Mouse (Mus musculus) MEL (cell line): ENCODE data around the gene Apmap. TPM values are rescaled to one million over a fixed set of nuclear protein-coding genes. Genes with fewer than 3 reads are reported as not detected.

Experiments
- DNase-seq: peaks from one replicate; pipeline ENCODE4 v3.0.0; 2011; ENCODE audit warnings: low read depth, low spot score
- H3K27ac ChIP-seq: 2 replicates; pipeline ENCODE4 v1.5.1; 2012; ENCODE audit warnings: low read depth, mild to moderate bottlenecking, control low read depth, low read length, moderate library complexity; ENCODE audit not compliant: control insufficient read depth
- H3K27me3 ChIP-seq, 2 experiments: fragments of 150-350 bp in 1 of 2; sonication (generic) in 1 of 2; 2 replicates each; pipeline ENCODE4 v1.6.1; 2012; ENCODE audit warnings: low read length in 2 of 2, mild to moderate bottlenecking in 2 of 2, improper control_type of control experiment in 1 of 2, moderate library complexity in 1 of 2; ENCODE audit not compliant: insufficient read depth in 2 of 2, control insufficient read depth in 1 of 2
- H3K36me3 ChIP-seq, 2 experiments: 2 replicates each; pipeline ENCODE4 v1.6.1; 2012 to 2014; ENCODE audit warnings: low read length in 2 of 2, improper control_type of control experiment in 1 of 2, inconsistent platforms in 1 of 2, mild to moderate bottlenecking in 1 of 2; ENCODE audit not compliant: insufficient read depth in 2 of 2, control insufficient read depth in 1 of 2
- H3K4me1 ChIP-seq, 2 experiments: fragments of 150-350 bp in 1 of 2; sonication (generic) in 1 of 2; 2 replicates each; pipeline ENCODE4 v1.6.1; 2012; ENCODE audit warnings: low read length in 2 of 2, improper control_type of control experiment in 1 of 2, mild to moderate bottlenecking in 1 of 2; ENCODE audit not compliant: insufficient read depth in 2 of 2, control insufficient read depth in 1 of 2
- H3K4me3 ChIP-seq, 2 experiments: fragments of 150-350 bp in 1 of 2; sonication (generic) in 1 of 2; 2 replicates each; pipeline ENCODE4 v1.5.1; 2012; ENCODE audit warnings: low read depth in 2 of 2, low read length in 2 of 2, mild to moderate bottlenecking in 2 of 2, moderate library complexity in 2 of 2, control low read depth in 1 of 2, improper control_type of control experiment in 1 of 2; ENCODE audit not compliant: control insufficient read depth in 1 of 2, insufficient read depth in 1 of 2
- H3K79me2 ChIP-seq: 2 replicates; pipeline ENCODE4 v1.6.1; 2012; ENCODE audit warnings: mild to moderate bottlenecking, low read length, moderate library complexity; ENCODE audit not compliant: control insufficient read depth, poor library complexity, insufficient read depth
- H3K9ac ChIP-seq: 2 replicates; pipeline ENCODE4 v1.6.1; 2012; ENCODE audit warnings: low read depth, mild to moderate bottlenecking, control low read depth, low read length, moderate library complexity; ENCODE audit not compliant: control insufficient read depth, poor library complexity, severe bottlenecking
- H3K9me3 ChIP-seq: fragments of 150-350 bp; sonication (generic); replicated peaks from 2 replicates; pipeline ENCODE4 v1.6.1; 2012; ENCODE audit warnings: mild to moderate bottlenecking, low read length, improper control_type of control experiment, moderate library complexity; ENCODE audit not compliant: insufficient read depth
- BHLHE40 ChIP-seq: IDR thresholded peaks from 2 replicates; pipeline ENCODE4 v1.6.1; 2012; ENCODE audit warnings: low read depth, mild to moderate bottlenecking, inconsistent platforms, low read length, improper control_type of control experiment, borderline replicate concordance
- CTCF ChIP-seq, 3 experiments: IDR thresholded peaks in 2 of 3; conservative IDR thresholded peaks in 1 of 3; 2 replicates each; pipeline ENCODE4 v1.5.1; 2011 to 2012; ENCODE audit warnings: low read length in 3 of 3, low read depth in 2 of 3, mild to moderate bottlenecking in 2 of 3, improper control_type of control experiment in 1 of 3, inconsistent platforms in 1 of 3, mixed read lengths in 1 of 3, moderate library complexity in 1 of 3; ENCODE audit not compliant: control insufficient read depth in 1 of 3, insufficient read depth in 1 of 3, poor library complexity in 1 of 3, severe bottlenecking in 1 of 3
- ELF1 ChIP-seq: IDR thresholded peaks from 2 replicates; pipeline ENCODE4 v1.6.1; 2014; ENCODE audit warnings: low read depth, mild to moderate bottlenecking, inconsistent platforms, low read length, improper control_type of control experiment, moderate library complexity
- ETS1 ChIP-seq: IDR thresholded peaks from 2 replicates; pipeline ENCODE4 v1.6.1; 2012; ENCODE audit warnings: low read depth, mild to moderate bottlenecking, inconsistent platforms, low read length, improper control_type of control experiment, moderate library complexity
- GABPA ChIP-seq: IDR thresholded peaks from 2 replicates; pipeline ENCODE4 v1.6.1; 2012; ENCODE audit warnings: low read depth, mild to moderate bottlenecking, inconsistent platforms, low read length, improper control_type of control experiment, moderate library complexity
- GATA1 ChIP-seq: IDR thresholded peaks from 2 replicates; pipeline ENCODE4 v1.6.1; 2011; ENCODE audit warnings: low read depth, low read length, improper control_type of control experiment
- KAT2A ChIP-seq: conservative IDR thresholded peaks from 2 replicates; pipeline ENCODE4 v1.6.1; 2012; ENCODE audit warnings: low read depth, low read length, improper control_type of control experiment, inconsistent platforms
- MAFK ChIP-seq: IDR thresholded peaks from 2 replicates; pipeline ENCODE4 v1.6.1; 2011; ENCODE audit warnings: low read depth, mild to moderate bottlenecking, low read length, improper control_type of control experiment, borderline replicate concordance
- MAX ChIP-seq: IDR thresholded peaks from 2 replicates; pipeline ENCODE4 v1.6.1; 2011; ENCODE audit warnings: low read length, improper control_type of control experiment
- MAZ ChIP-seq: IDR thresholded peaks from 2 replicates; pipeline ENCODE4 v1.6.1; 2012; ENCODE audit warnings: low read depth, mild to moderate bottlenecking, inconsistent platforms, low read length, improper control_type of control experiment
- MEF2A ChIP-seq: IDR thresholded peaks from 2 replicates; pipeline ENCODE4 v1.6.1; 2014; ENCODE audit warnings: low read depth, mild to moderate bottlenecking, inconsistent platforms, low read length, improper control_type of control experiment; ENCODE audit not compliant: poor library complexity, insufficient replicate concordance, severe bottlenecking; ENCODE audit errors: extremely low read depth
- MXI1 ChIP-seq: IDR thresholded peaks from 2 replicates; pipeline ENCODE4 v1.6.1; 2011; ENCODE audit warnings: mild to moderate bottlenecking, low read depth, low read length, improper control_type of control experiment
- MYB ChIP-seq: IDR thresholded peaks from 2 replicates; pipeline ENCODE4 v1.6.1; 2011; ENCODE audit warnings: mild to moderate bottlenecking, low read depth, low read length, improper control_type of control experiment
- POLR2A ChIP-seq, 2 experiments: IDR thresholded peaks; 2 replicates each; pipeline ENCODE4 v1.6.1; 2011 to 2012; ENCODE audit warnings: low read length in 2 of 2, mild to moderate bottlenecking in 2 of 2, control low read depth in 1 of 2, improper control_type of control experiment in 1 of 2, low read depth in 1 of 2, moderate library complexity in 1 of 2; ENCODE audit not compliant: control insufficient read depth in 1 of 2, insufficient read depth in 1 of 2, poor library complexity in 1 of 2
- RAD21 ChIP-seq: IDR thresholded peaks from 2 replicates; pipeline ENCODE4 v1.6.1; 2011; ENCODE audit warnings: mild to moderate bottlenecking, low read depth, low read length, improper control_type of control experiment
- SIN3A ChIP-seq: IDR thresholded peaks from 2 replicates; pipeline ENCODE4 v1.6.1; 2012; ENCODE audit warnings: low read length, improper control_type of control experiment, inconsistent platforms
- TBP ChIP-seq: IDR thresholded peaks from 2 replicates; pipeline ENCODE4 v1.8.0; 2011; ENCODE audit warnings: low read depth, low read length, improper control_type of control experiment
- TCF12 ChIP-seq: IDR thresholded peaks from 2 replicates; pipeline ENCODE4 v1.6.1; 2014; ENCODE audit warnings: low read depth, mild to moderate bottlenecking, inconsistent platforms, low read length, improper control_type of control experiment, moderate library complexity
- USF2 ChIP-seq, 2 experiments: IDR thresholded peaks; 2 replicates each; pipeline ENCODE4 v1.6.1; 2011 to 2012; ENCODE audit warnings: improper control_type of control experiment in 2 of 2, low read length in 2 of 2, borderline replicate concordance in 1 of 2, inconsistent platforms in 1 of 2, low read depth in 1 of 2, mild to moderate bottlenecking in 1 of 2; ENCODE audit not compliant: insufficient read depth in 1 of 2
- ZNF384 ChIP-seq: IDR thresholded peaks from 2 replicates; pipeline ENCODE4 v1.6.1; 2012; ENCODE audit warnings: low read depth, mild to moderate bottlenecking, inconsistent platforms, low read length, improper control_type of control experiment
- polyA plus RNA-seq, 2 experiments: library from polyadenylated mRNA; stranded (reverse) in 1 of 2; unstranded in 1 of 2; fragments of >175 nt in 1 of 2; fragments of >200 nt in 1 of 2; gene quantifications; 2 replicates each; pipeline versions ENCODE4 v1.2.1 to v1.2.4; 2012; ENCODE audit warnings: low replicate concordance in 2 of 2, low read depth in 1 of 2; ENCODE audit not compliant: insufficient read length in 2 of 2, insufficient read depth in 1 of 2, missing spikeins in 1 of 2
- total RNA-seq: library from RNA; depleted of rRNA; stranded (reverse); fragments of 300-350 nt; gene quantifications from 2 replicates; pipeline ENCODE4 v1.2.3, GENCODE M21; 2012

The Apmap gene
- total and polyA plus RNA-seq, 3 experiments, result 26.4 to 29.4 TPM; not detected in 1

DNA sequence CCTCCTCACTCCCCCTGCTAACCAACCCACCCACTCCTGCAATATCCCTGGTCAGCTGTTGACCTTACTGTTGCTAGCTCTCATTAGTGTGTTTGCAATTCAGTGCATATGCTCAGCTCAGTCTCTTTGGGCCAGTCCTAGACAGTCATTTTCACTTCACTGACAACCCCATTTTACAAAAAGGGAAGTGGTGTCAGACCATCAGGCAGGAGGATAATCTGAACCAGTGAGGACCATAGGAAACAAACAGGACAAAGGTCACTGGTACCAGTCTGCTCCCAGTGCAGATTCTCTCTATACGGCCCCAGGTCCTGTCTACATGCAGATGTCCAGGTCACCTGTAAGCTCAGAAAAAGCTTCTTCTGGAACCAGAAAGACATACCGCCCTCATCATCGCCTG, 47.7 kb upstream of the Apmap start:
- no peak overlapping the region for H3K27ac ChIP-seq
- DNase-seq, result peak; percentile 17
- H3K9ac ChIP-seq, result no peak overlapping the region
- no peak for TF ChIP-seq TBP
- no peak for TF ChIP-seq GABPA
- TF ChIP-seq CTCF (IDR thresholded peaks at IDR 0.05 in 2 of 3, conservative IDR thresholded peaks at IDR 0.05 in 1 of 3; ENCODE audit: control insufficient read depth in 1 of 3, insufficient read depth in 1 of 3, low read depth in 2 of 3, low read length in 3 of 3, poor library complexity in 1 of 3, severe bottlenecking in 1 of 3), result no peak
- TF ChIP-seq MEF2A, result no peak
- no peak for TF ChIP-seq MYB
- TF ChIP-seq TCF12, result no peak
- no peak for TF ChIP-seq MAFK
- no peak for TF ChIP-seq KAT2A
- no peak for TF ChIP-seq MAZ
- no peak for TF ChIP-seq BHLHE40
- no peak for TF ChIP-seq MXI1
- TF ChIP-seq RAD21, result no peak
- TF ChIP-seq ETS1, result no peak
- no peak for TF ChIP-seq MAX
- no peak for TF ChIP-seq ELF1
- no peak for TF ChIP-seq ZNF384
- TF ChIP-seq SIN3A, result no peak
- no peak for TF ChIP-seq GATA1
- TF ChIP-seq USF2 (IDR thresholded peaks at IDR 0.05; ENCODE audit: borderline replicate concordance in 1 of 2, insufficient read depth in 1 of 2, low read depth in 1 of 2, low read length in 2 of 2), result no peak
- H3K9me3 ChIP-seq, result no peaks in the 10 kb centered on the region
- no peaks in the 10 kb centered on the region for H3K27me3 ChIP-seq
- no peak overlapping the region for H3K4me3 ChIP-seq
- H3K4me1 ChIP-seq, result no peaks in the 10 kb centered on the region
- H3K36me3 ChIP-seq, result no peaks in the 10 kb centered on the region
- H3K79me2 ChIP-seq, result no peaks in the 10 kb centered on the region

DNA sequence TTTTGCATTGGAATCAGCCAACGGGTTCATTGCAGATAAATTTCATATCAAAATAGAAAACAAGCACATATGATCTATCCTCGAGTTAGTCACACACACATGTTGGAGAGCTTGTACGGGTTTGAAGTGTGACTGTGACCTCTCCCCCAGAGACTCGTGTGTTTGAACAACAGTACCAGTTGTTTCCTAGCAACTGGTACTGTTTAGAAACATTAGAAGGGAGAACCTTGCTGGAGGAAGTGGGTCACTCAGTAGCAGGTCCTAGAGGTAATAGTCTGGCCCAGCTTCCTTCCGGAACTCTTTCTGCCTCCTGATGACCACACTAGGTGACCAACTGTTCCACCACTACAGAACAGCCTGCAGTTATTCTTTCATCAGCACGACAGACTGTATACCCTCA, 46.9 kb upstream of the Apmap start:
- Histone ChIP-seq H3K36me3 (no peaks in the 10 kb centered on the region), H3K27ac (no peak overlapping the region), H3K9ac (no peak overlapping the region), H3K79me2 (no peaks in the 10 kb centered on the region)
- no peak for DNase-seq
- TF ChIP-seq MYB, result no peak
- TF ChIP-seq POLR2A (IDR thresholded peaks at IDR 0.05; ENCODE audit: control insufficient read depth in 1 of 2, insufficient read depth in 1 of 2, low read depth in 1 of 2, low read length in 2 of 2, poor library complexity in 1 of 2), result no peak
- TF ChIP-seq MXI1, result no peak
- TF ChIP-seq ETS1, result no peak
- TF ChIP-seq ELF1, result no peak
- TF ChIP-seq, all 39 proteins: peak for 0
- Histone ChIP-seq H3K9me3 (no peaks in the 10 kb centered on the region), H3K27me3 (no peaks in the 10 kb centered on the region), H3K4me3 (no peak overlapping the region), H3K4me1 (no peaks in the 10 kb centered on the region)
